Mouse (Mus musculus): ENCODE measurements at regions not wholly inside any gene's neighbourhood (a gene's known extent, or its start where the extent isn't known, plus 50 kb on each side); places are given as distances from the start of the nearest gene placed in this dataset.

DNA sequence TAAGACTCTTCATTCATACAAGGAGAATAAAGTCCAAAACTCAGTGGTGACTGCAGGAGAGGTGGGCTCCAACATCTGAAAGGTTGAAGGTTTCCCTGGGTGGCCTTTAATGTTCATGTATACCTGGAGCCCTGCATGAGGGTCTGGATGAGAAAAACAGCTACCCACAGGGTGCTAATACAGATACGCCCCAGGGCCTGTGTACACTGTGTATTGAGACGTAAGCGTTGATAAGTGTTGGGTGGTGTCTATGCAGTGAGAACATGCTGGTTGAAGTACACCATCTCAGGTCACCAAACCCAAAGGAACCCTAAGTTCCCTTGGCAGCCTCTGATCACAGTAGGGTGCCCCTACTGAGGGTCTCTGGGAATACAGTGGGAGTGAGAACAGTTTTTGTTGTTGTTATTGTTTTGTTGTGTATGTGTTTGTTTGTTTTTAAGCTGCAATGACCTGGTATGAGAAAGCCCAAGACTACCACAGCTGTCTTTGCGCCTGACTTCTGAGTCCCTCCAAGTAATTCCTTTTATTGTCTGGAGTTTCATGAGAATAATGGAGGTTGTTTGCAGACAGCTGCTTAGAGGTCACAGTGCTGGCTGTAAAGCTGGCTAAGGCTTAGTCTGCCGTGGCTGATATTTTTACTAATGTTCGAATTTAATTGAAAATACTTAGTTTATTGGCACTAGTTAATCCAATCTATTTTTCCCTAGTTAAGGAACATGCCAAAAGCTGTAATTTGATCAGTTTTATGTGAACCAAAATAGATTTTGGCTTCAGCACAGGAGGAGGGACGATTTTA is 217.5 kb downstream of the Gm5447 start:
- Histone ChIP-seq H3K36me3 (replicated peaks; ENCODE audit: control insufficient read depth, insufficient read depth, low read length) (no peaks in the 10 kb centered on the region), H3K9me3 (replicated peaks; ENCODE audit: control insufficient read depth, low read length) (no peaks in the 10 kb centered on the region), H3K9ac (replicated peaks; ENCODE audit: low read depth, low read length) (no peak overlapping the region), H3K4me3 (ENCODE audit: low read depth, low read length) (no peak overlapping the region), H3K27ac (ENCODE audit: low read depth) (no peak overlapping the region), H3K4me1 (ENCODE audit: control insufficient read depth, insufficient read depth) (no peaks in the 10 kb centered on the region), H3K27me3 (ENCODE audit: control insufficient read depth, insufficient read depth, low read length) (no peaks in the 10 kb centered on the region), H3K4me2 (ENCODE audit: low read depth, low read length) (no peak overlapping the region)
- 74% methylated on average over 7 of the region's 7 CpGs for WGBS
- ATAC-seq (ENCODE audit: insufficient read depth, low read depth): no peak
- TF ChIP-seq CTCF (IDR thresholded peaks at IDR 0.05; ENCODE audit: low read depth) (no peak), EP300 (IDR thresholded peaks at IDR 0.05; ENCODE audit: low read depth) (no peak)
- DNase-seq (ENCODE audit: low spot score): no peak

GRCm38 (mm10) chr13:31194971-31195370 is 221.0 kb downstream of the Gm5447 start:
- no peaks in the 10 kb centered on the region for H3K27me3 ChIP-seq (ENCODE audit: control insufficient read depth, insufficient read depth, low read length)
- H3K4me1 ChIP-seq (ENCODE audit: control insufficient read depth, insufficient read depth): no peaks in the 10 kb centered on the region
- H3K9me3 ChIP-seq (replicated peaks; ENCODE audit: control insufficient read depth, low read length): no peaks in the 10 kb centered on the region
- TF ChIP-seq CTCF (IDR thresholded peaks at IDR 0.05; ENCODE audit: low read depth) (no peak), EP300 (IDR thresholded peaks at IDR 0.05; ENCODE audit: low read depth) (no peak)
- no peak overlapping the region for H3K9ac ChIP-seq (replicated peaks; ENCODE audit: low read depth, low read length)
- H3K4me3 ChIP-seq (ENCODE audit: low read depth, low read length): no peak overlapping the region
- no peaks in the 10 kb centered on the region for H3K36me3 ChIP-seq (replicated peaks; ENCODE audit: control insufficient read depth, insufficient read depth, low read length)
- H3K4me2 ChIP-seq (ENCODE audit: low read depth, low read length): no peak overlapping the region
- ATAC-seq (ENCODE audit: insufficient read depth, low read depth) (no peak), DNase-seq (ENCODE audit: low spot score) (no peak)
- H3K27ac ChIP-seq (ENCODE audit: low read depth): no peak overlapping the region
- WGBS: 76% methylated on average over 3 of the region's 3 CpGs

DNA sequence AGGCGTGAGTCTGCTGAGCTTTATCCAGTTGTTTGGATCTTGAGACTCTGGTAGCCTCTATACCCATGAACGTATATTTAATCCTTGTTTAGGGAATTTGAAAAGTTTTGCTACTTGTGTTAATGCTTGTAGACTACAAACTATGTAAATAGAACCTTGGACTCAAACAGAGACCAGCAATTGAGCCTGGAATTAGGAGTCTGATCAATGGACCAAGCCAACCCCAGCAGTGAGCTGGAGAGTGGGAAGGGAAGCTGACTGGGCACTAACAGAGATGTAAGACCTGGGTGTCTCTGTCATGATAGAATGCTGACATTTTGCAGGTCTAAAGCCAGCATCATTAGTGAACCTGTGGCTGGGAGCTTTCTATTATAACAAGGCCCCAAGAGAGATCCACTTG is 222.5 kb downstream of the Gm5447 start:
- 68% methylated on average over 2 of the region's 2 CpGs for WGBS
- TF ChIP-seq CTCF (IDR thresholded peaks at IDR 0.05; ENCODE audit: low read depth): no peak
- TF ChIP-seq EP300 (IDR thresholded peaks at IDR 0.05; ENCODE audit: low read depth): no peak
- no peak for DNase-seq (ENCODE audit: low spot score)

DNA sequence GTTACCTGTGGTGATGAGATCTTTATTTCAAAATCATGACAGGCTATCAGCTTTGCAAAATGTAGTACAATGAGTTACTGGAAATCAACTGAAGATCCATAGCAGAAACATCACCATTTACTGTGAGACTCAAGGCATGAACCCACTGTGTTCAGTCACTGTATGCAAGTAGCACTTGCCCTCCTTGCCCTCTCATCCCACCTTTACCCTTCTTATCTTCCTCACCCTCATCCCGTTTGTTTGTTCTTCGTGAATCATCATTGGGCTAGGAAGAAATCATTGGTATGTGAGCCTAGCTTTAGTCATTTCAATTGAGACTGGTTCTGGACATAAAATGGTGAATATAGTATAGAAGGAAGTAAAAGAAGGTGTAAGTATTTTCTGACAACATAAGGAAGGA is 223.6 kb downstream of the Gm5447 start:
- Histone ChIP-seq H3K27me3 (ENCODE audit: control insufficient read depth, insufficient read depth, low read length) (no peaks in the 10 kb centered on the region), H3K4me2 (ENCODE audit: low read depth, low read length) (no peak overlapping the region), H3K4me1 (ENCODE audit: control insufficient read depth, insufficient read depth) (no peaks in the 10 kb centered on the region), H3K9ac (replicated peaks; ENCODE audit: low read depth, low read length) (no peak overlapping the region), H3K27ac (ENCODE audit: low read depth) (no peak overlapping the region), H3K4me3 (ENCODE audit: low read depth, low read length) (no peak overlapping the region), H3K9me3 (replicated peaks; ENCODE audit: control insufficient read depth, low read length) (no peaks in the 10 kb centered on the region), H3K36me3 (replicated peaks; ENCODE audit: control insufficient read depth, insufficient read depth, low read length) (no peaks in the 10 kb centered on the region)
- 59% methylated on average over 2 of the region's 2 CpGs for WGBS
- TF ChIP-seq CTCF (IDR thresholded peaks at IDR 0.05; ENCODE audit: low read depth) (no peak), EP300 (IDR thresholded peaks at IDR 0.05; ENCODE audit: low read depth) (no peak)
- ATAC-seq (ENCODE audit: insufficient read depth, low read depth) (no peak), DNase-seq (ENCODE audit: low spot score) (no peak)

More for the DNA sequence above, 222.5 kb downstream of the Gm5447 start:
- H3K27ac ChIP-seq (ENCODE audit: low read depth): no peak overlapping the region
- H3K4me2 ChIP-seq (ENCODE audit: low read depth, low read length): no peak overlapping the region
- no peaks in the 10 kb centered on the region for H3K36me3 ChIP-seq (replicated peaks; ENCODE audit: control insufficient read depth, insufficient read depth, low read length)
- no peaks in the 10 kb centered on the region for H3K27me3 ChIP-seq (ENCODE audit: control insufficient read depth, insufficient read depth, low read length)
- H3K4me1 ChIP-seq (ENCODE audit: control insufficient read depth, insufficient read depth): no peaks in the 10 kb centered on the region
- H3K4me3 ChIP-seq (ENCODE audit: low read depth, low read length): no peak overlapping the region
- H3K9me3 ChIP-seq (replicated peaks; ENCODE audit: control insufficient read depth, low read length): no peaks in the 10 kb centered on the region
- ATAC-seq (ENCODE audit: insufficient read depth, low read depth): no peak
- H3K9ac ChIP-seq (replicated peaks; ENCODE audit: low read depth, low read length): no peak overlapping the region

GRCm38 (mm10) chr13:31199384-31199783 is 225.4 kb downstream of the Gm5447 start:
- ATAC-seq (ENCODE audit: insufficient read depth, low read depth) (no peak), DNase-seq (ENCODE audit: low spot score) (no peak)
- H3K9ac ChIP-seq (replicated peaks; ENCODE audit: low read depth, low read length): no peak overlapping the region
- no peaks in the 10 kb centered on the region for H3K4me1 ChIP-seq (ENCODE audit: control insufficient read depth, insufficient read depth)
- H3K27ac ChIP-seq (ENCODE audit: low read depth): no peak overlapping the region
- no peak overlapping the region for H3K4me3 ChIP-seq (ENCODE audit: low read depth, low read length)
- 77% methylated on average over 1 of the region's 1 CpGs for WGBS
- H3K4me2 ChIP-seq (ENCODE audit: low read depth, low read length): no peak overlapping the region
- H3K36me3 ChIP-seq (replicated peaks; ENCODE audit: control insufficient read depth, insufficient read depth, low read length): no peaks in the 10 kb centered on the region
- TF ChIP-seq CTCF (IDR thresholded peaks at IDR 0.05; ENCODE audit: low read depth): no peak
- TF ChIP-seq EP300 (IDR thresholded peaks at IDR 0.05; ENCODE audit: low read depth): no peak
- H3K27me3 ChIP-seq (ENCODE audit: control insufficient read depth, insufficient read depth, low read length): no peaks in the 10 kb centered on the region
- H3K9me3 ChIP-seq (replicated peaks; ENCODE audit: control insufficient read depth, low read length): no peaks in the 10 kb centered on the region

DNA sequence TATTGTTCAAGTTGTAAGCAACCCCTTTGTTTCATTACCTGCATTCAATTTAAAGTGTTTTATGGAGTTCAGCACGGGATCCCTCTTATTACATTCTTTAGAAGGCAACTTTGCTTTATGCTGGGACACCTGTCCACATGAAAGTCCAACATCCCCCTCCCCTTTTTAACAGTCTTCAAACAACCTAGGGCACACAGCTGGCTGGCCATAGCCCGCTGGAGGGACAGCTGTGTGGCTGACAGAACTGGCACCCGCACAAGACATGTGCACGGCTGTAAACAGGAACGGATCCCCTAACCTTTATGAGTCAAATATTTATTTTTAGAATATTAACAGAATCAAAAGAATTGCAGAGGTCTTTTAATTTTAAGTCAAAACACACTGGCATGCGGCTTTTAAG is 230.1 kb downstream of the Gm5447 start:
- Histone ChIP-seq H3K36me3 (replicated peaks; ENCODE audit: control insufficient read depth, insufficient read depth, low read length) (no peaks in the 10 kb centered on the region), H3K4me2 (ENCODE audit: low read depth, low read length) (no peak overlapping the region), H3K4me3 (ENCODE audit: low read depth, low read length) (no peak overlapping the region), H3K9ac (replicated peaks; ENCODE audit: low read depth, low read length) (no peak overlapping the region), H3K27ac (ENCODE audit: low read depth) (no peak overlapping the region), H3K27me3 (ENCODE audit: control insufficient read depth, insufficient read depth, low read length) (no peaks in the 10 kb centered on the region), H3K9me3 (replicated peaks; ENCODE audit: control insufficient read depth, low read length) (no peaks in the 10 kb centered on the region), H3K4me1 (ENCODE audit: control insufficient read depth, insufficient read depth) (no peaks in the 10 kb centered on the region)
- ATAC-seq (ENCODE audit: insufficient read depth, low read depth) (no peak), DNase-seq (ENCODE audit: low spot score) (no peak)
- WGBS: 64% methylated on average over 6 of the region's 6 CpGs
- no peak for TF ChIP-seq EP300 (IDR thresholded peaks at IDR 0.05; ENCODE audit: low read depth)
